Mouse (Mus musculus) spleen, adult 2 months (tissue): ENCODE measurements at regions not wholly inside any gene's neighbourhood (a gene's known extent, or its start where the extent isn't known, plus 50 kb on each side); places are given as distances from the start of the nearest gene placed in this dataset.

Source experiments
- CTCF ChIP-seq: fragments of 200-500 bp; IDR thresholded peaks from 2 replicates; pipeline ENCODE4 v1.5.1; 2011; ENCODE audit warnings: mild to moderate bottlenecking, inconsistent platforms; ENCODE audit not compliant: insufficient read depth, insufficient read length, insufficient replicate concordance; ENCODE audit errors: extremely low read depth
- POLR2A ChIP-seq: fragments of 200-500 bp; IDR thresholded peaks from 2 replicates; pipeline ENCODE4 v1.6.1; 2011; ENCODE audit warnings: low read depth, low read length, inconsistent platforms

GRCm38 (mm10) chr19:37824155-37824554 is 126.6 kb downstream of the Cyp26a1 start:
- no peak for TF ChIP-seq CTCF
- no peak for TF ChIP-seq POLR2A
